Mouse (Mus musculus) E14TG2a.4 (cell line): ENCODE measurements around the gene Rbm33.

Experiments
- CTCF ChIP-seq: conservative IDR thresholded peaks from 2 replicates; pipeline ENCODE4 v1.5.1; 2014; ENCODE audit warnings: low read length
- NANOG ChIP-seq: IDR thresholded peaks from 2 replicates; pipeline ENCODE4 v1.6.1; 2014; ENCODE audit warnings: borderline replicate concordance, low read length, mixed read lengths

DNA sequence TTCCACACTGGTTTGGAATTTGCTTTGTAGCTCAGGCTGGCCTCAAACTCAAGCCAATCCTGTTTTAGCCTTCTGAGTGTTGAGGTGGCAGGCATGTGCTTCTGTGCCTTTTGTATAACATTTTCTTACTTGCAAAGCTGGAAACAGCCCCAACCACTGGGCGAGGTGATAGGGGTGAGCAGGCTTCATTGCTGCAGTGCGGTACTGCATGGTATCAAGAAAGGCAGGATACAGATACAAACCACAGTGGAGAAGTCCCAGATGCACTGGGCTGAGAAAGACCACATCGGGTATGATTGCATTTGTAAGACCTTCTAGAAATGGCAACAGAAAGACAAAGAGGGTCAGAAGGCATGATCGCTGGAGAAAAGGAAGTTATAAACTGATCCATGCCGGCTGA lies 18.8 kb upstream of the Rbm33 start:
- TF ChIP-seq CTCF = no peak
- TF ChIP-seq NANOG = no peak
